Mouse (Mus musculus) embryonic facial prominence, embryonic 15.5 days (tissue): Measurements from ENCODE around the gene Ppil3. TPM values are rescaled to one million over a fixed set of nuclear protein-coding genes. Genes with fewer than 3 reads are reported as not detected.

Experiments used
- ATAC-seq: fragments of 200-750 bp; cut with Nextera tagmentation; 2 replicates; pipeline ENCODE4 v1.8.0; 2017; ENCODE audit warnings: low read depth, moderate TSS enrichment; ENCODE audit not compliant: insufficient number of reproducible peaks, low FRiP score, low TSS enrichment
- H3K27ac ChIP-seq: fragments of 300-500 bp; sonication (generic); replicated peaks from 2 replicates; pipeline ENCODE4 v1.5.1; 2015; ENCODE audit warnings: mild to moderate bottlenecking, inconsistent platforms
- H3K27me3 ChIP-seq: fragments of 300-500 bp; sonication (generic); 2 replicates; pipeline ENCODE4 v1.6.1; 2015; ENCODE audit warnings: inconsistent platforms
- H3K36me3 ChIP-seq: fragments of 300-500 bp; sonication (generic); 2 replicates; pipeline ENCODE4 v1.6.1; 2015; ENCODE audit warnings: mild to moderate bottlenecking, inconsistent platforms
- H3K4me1 ChIP-seq: fragments of 300-500 bp; sonication (generic); 2 replicates; pipeline ENCODE4 v1.6.1; 2015; ENCODE audit warnings: inconsistent platforms
- H3K4me2 ChIP-seq: fragments of 300-500 bp; sonication (generic); replicated peaks from 2 replicates; pipeline ENCODE4 v1.6.1; 2015; ENCODE audit warnings: mild to moderate bottlenecking, inconsistent platforms
- H3K4me3 ChIP-seq: fragments of 300-500 bp; sonication (generic); replicated peaks from 2 replicates; pipeline ENCODE4 v1.5.1; 2015; ENCODE audit warnings: mild to moderate bottlenecking, inconsistent platforms
- H3K9ac ChIP-seq: fragments of 300-500 bp; sonication (generic); 2 replicates; pipeline ENCODE4 v1.6.1; 2015; ENCODE audit warnings: inconsistent platforms
- H3K9me3 ChIP-seq: fragments of 300-500 bp; sonication (generic); replicated peaks from 2 replicates; pipeline ENCODE4 v1.6.1; 2016; ENCODE audit warnings: inconsistent platforms
- WGBS: fragments of 180-500 bp; shearing (Covaris S2); methylation state at CpG from one replicate; pipeline ENCODE4 v1.1.7; 2015; 5-methylcytosine and 5-hydroxymethylcytosine counted together
- polyA plus RNA-seq: library from polyadenylated mRNA; unstranded; fragments of >200 nt; fragmentation: Nextera tagmentation; extraction: Ambion mirVana; gene quantifications from 2 replicates; pipeline ENCODE4 v1.2.1, GENCODE M21; 2015

Ppil3 gene
- 52.2 and 54.4 TPM in 2 replicates for polyA plus RNA-seq

DNA sequence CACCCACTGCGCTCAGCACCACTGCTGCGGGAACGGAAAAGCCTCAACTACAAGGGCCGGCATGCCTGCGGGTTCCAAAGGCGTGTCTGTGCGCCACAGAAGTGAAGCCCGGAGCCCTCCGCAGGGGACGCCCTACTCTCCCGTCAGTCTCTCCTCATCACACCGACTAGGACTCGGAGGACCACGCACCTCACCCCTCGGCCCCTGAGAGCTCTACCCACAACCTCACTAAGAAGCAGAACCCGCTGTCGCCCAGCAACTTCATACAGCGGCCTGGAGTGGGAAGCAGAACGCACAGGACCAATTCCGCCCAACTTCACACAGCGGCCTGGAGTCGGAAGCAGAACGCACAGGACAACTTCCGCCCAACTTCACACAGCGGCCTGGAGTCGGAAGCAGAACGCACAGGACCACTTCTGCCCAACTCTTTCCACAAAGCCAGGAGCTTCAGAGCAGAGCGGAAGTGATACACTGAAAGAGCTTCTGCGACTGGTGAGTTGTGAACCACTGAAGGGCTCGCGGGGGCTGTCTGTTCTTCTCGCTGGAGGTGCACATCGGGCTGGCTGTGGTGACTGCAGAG is at the start of gene Ppil3, which contains the start of gene Nif3l1:
Gene Ppil3, minus strand, starts transcription at position 344 of the 580 bp plus-strand sequence.
Gene Nif3l1, plus strand, starts transcription at position 9 of the 580 bp plus-strand sequence.
- Histone ChIP-seq H3K27ac (peak within 1 kb of the TSS; percentile 97), H3K36me3 (peaks cover 34% of the 10 kb centered on the region), H3K9ac (peak within 1 kb of the TSS; percentile 79), H3K9me3 (no peaks in the 10 kb centered on the region), H3K4me2 (peak within 1 kb of the TSS; percentile 69), H3K4me1 (peaks cover 20% of the 10 kb centered on the region), H3K27me3 (no peaks in the 10 kb centered on the region), H3K4me3 (peak within 1 kb of the TSS; percentile 70)
- ATAC-seq, result peak; percentile 94
- WGBS, result under 1% methylated on average over 33 of the region's 33 CpGs

GRCm38 (mm10) chr1:58482647-58483046 is 37.4 kb upstream of the Ppil3 start:
- H3K27me3 ChIP-seq, result no peaks in the 10 kb centered on the region
- no peak overlapping the region for H3K27ac ChIP-seq
- H3K4me1 ChIP-seq, result no peaks in the 10 kb centered on the region
- H3K9me3 ChIP-seq, result no peaks in the 10 kb centered on the region
- 91% methylated on average over 4 of the region's 4 CpGs for WGBS
- H3K4me3 ChIP-seq, result no peak overlapping the region
- no peak for ATAC-seq
- H3K36me3 ChIP-seq, result peaks cover 48% of the 10 kb centered on the region
- H3K9ac ChIP-seq, result no peak overlapping the region
- no peak overlapping the region for H3K4me2 ChIP-seq

- WGBS, result 90% methylated on average over 8 of the region's 8 CpGs
Observed at GRCm38 (mm10) chr1:58475662-58476061, 30.4 kb upstream of the Ppil3 start.

DNA sequence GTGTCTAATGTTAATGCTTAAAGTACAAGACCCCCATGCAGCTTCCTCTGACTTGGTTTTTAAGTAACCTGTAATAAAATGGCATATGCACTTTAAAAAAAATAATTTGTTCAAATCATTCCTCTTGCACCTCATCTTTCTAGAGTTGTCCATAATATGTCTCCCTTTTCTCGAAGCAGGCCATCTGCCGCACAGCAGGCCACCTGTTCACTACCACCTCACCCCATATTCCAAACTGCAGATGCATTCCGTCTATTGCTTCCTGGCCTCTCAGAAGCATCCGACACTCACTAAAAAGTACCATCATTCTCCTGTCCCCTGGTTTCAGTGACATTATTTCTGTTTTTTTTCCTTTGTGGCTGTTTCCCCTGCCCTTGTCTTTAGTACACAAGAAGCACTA is 20.3 kb upstream of the Ppil3 start:
- no peak overlapping the region for H3K4me3 ChIP-seq
- 92% methylated on average over 4 of the region's 4 CpGs for WGBS
- no peak overlapping the region for H3K27ac ChIP-seq
- H3K9me3 ChIP-seq, result no peaks in the 10 kb centered on the region
- H3K36me3 ChIP-seq, result peaks cover 77% of the 10 kb centered on the region
- H3K9ac ChIP-seq, result no peak overlapping the region
- H3K27me3 ChIP-seq, result no peaks in the 10 kb centered on the region
- H3K4me1 ChIP-seq, result no peaks in the 10 kb centered on the region
- no peak overlapping the region for H3K4me2 ChIP-seq
- ATAC-seq, result no peak

More at GRCm38 (mm10) chr1:58475662-58476061, 30.4 kb upstream of the Ppil3 start:
- Histone ChIP-seq H3K4me2 (no peak overlapping the region), H3K4me3 (no peak overlapping the region), H3K4me1 (no peaks in the 10 kb centered on the region), H3K27ac (no peak overlapping the region), H3K27me3 (no peaks in the 10 kb centered on the region), H3K36me3 (peaks cover 71% of the 10 kb centered on the region), H3K9me3 (no peaks in the 10 kb centered on the region), H3K9ac (no peak overlapping the region)
- no peak for ATAC-seq

DNA sequence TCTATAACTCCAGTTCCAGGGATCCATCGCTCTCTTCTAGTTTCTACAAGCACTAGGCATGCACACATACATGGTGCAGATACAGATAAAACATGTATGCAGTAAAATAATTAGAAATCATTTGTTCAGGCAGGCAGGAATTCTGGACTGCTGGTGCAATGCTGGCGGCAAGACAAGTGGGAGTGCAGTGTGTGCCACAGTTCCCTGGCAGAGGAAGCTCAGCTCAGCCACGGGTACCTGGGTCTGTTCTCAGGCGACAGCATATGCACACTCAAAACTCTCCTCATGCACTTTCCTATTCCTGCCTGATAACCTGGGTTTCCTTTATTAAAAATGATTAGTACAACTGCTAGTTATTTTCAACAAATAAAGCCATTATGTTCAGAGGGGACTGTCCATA is 19.8 kb upstream of the Ppil3 start:
- peaks cover 80% of the 10 kb centered on the region for H3K36me3 ChIP-seq

DNA sequence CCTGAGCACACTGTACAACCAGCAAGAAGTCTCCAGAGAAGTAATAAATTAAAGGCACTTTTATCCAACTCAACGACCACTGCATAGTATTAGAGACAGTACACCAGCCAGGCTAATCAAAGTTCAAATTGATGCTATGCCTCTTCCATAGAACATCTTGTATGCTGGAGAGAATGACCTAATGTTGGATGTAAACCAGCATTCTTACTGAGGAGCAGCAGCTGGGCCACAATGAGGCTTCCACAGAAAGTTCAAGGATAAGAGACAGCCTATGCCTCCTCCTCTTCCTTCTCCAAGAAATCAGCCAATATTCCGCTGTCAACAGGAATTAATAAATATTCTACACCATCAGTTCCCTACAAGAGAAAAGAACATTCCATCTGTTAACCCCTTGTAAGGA is 18.6 kb upstream of the Ppil3 start:
- no peak overlapping the region for H3K4me3 ChIP-seq
- H3K9ac ChIP-seq, result no peak overlapping the region
- H3K27ac ChIP-seq, result no peak overlapping the region
- H3K36me3 ChIP-seq, result peaks cover 76% of the 10 kb centered on the region
- no peaks in the 10 kb centered on the region for H3K9me3 ChIP-seq
- no peaks in the 10 kb centered on the region for H3K27me3 ChIP-seq
- WGBS, result 74% methylated on average over 2 of the region's 2 CpGs
- H3K4me1 ChIP-seq, result no peaks in the 10 kb centered on the region
- ATAC-seq, result no peak
- H3K4me2 ChIP-seq, result no peak overlapping the region

More for the DNA sequence above, 19.8 kb upstream of the Ppil3 start:
- ATAC-seq, result no peak
- no peak overlapping the region for H3K27ac ChIP-seq
- H3K4me2 ChIP-seq, result no peak overlapping the region
- H3K9me3 ChIP-seq, result no peaks in the 10 kb centered on the region
- no peak overlapping the region for H3K4me3 ChIP-seq
- H3K4me1 ChIP-seq, result no peaks in the 10 kb centered on the region
- no peaks in the 10 kb centered on the region for H3K27me3 ChIP-seq
- no peak overlapping the region for H3K9ac ChIP-seq
- 92% methylated on average over 4 of the region's 4 CpGs for WGBS

DNA sequence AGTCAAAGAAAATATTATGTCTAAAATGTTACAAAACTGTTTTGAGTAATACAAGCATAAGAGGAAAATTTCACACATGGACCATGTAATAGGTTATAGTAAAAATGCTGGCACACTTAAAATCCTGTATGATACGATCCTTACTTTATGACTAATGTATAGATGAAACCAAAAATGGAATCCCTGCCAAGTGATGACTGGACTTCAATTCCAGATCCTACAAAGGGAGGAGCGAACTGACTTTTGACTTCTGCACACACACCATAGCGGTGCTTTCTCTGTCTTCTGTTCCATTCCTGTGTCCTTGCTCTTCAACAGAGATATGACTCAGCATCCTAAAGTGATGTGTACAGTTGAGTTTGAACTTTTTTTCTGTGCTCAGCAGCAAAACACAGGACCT is 15.3 kb upstream of the Ppil3 start:
- Histone ChIP-seq H3K4me3 (no peak overlapping the region), H3K36me3 (peaks cover 89% of the 10 kb centered on the region), H3K27me3 (no peaks in the 10 kb centered on the region), H3K9me3 (no peaks in the 10 kb centered on the region), H3K4me1 (no peaks in the 10 kb centered on the region), H3K9ac (no peak overlapping the region), H3K27ac (no peak overlapping the region), H3K4me2 (no peak overlapping the region)
- ATAC-seq, result no peak
- WGBS, result 90% methylated on average over 3 of the region's 3 CpGs

GRCm38 (mm10) chr1:58458867-58459266 is 13.6 kb upstream of the Ppil3 start:
- H3K36me3 ChIP-seq, result peaks cover 90% of the 10 kb centered on the region
- H3K27ac ChIP-seq, result no peak overlapping the region
- no peaks in the 10 kb centered on the region for H3K4me1 ChIP-seq
- no peaks in the 10 kb centered on the region for H3K27me3 ChIP-seq
- no peak overlapping the region for H3K9ac ChIP-seq
- 63% methylated on average over 2 of the region's 2 CpGs for WGBS
- no peaks in the 10 kb centered on the region for H3K9me3 ChIP-seq
- no peak overlapping the region for H3K4me3 ChIP-seq
- no peak for ATAC-seq
- H3K4me2 ChIP-seq, result no peak overlapping the region

GRCm38 (mm10) chr1:58458175-58458574 is 12.9 kb upstream of the Ppil3 start:
- Histone ChIP-seq H3K4me1 (no peaks in the 10 kb centered on the region), H3K36me3 (peaks cover 90% of the 10 kb centered on the region), H3K9me3 (no peaks in the 10 kb centered on the region), H3K4me2 (no peak overlapping the region), H3K9ac (no peak overlapping the region), H3K4me3 (no peak overlapping the region), H3K27ac (no peak overlapping the region), H3K27me3 (no peaks in the 10 kb centered on the region)
- 86% methylated on average over 5 of the region's 5 CpGs for WGBS
- ATAC-seq, result no peak

DNA sequence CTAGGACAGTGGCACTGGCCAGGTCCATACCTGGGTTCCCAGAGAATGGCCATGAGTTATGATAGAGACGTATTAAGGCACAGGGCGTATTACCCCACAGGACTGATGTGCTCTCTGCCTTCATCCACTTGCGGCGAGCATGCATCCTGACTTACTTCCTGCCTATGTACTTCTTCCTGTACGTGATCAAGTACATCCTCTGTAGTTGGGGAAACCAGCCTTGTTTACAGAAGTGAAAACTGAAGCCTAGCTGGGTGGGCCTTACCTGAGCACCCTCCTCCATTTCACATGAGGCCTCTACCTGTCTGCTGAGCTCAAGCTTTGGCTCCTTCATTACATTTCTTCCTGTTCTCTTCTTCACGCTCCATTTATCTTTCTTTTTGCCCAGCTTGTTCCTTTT is 9.0 kb upstream of the Ppil3 start:
- no peak overlapping the region for H3K27ac ChIP-seq
- H3K4me1 ChIP-seq, result no peaks in the 10 kb centered on the region
- ATAC-seq, result no peak
- no peak overlapping the region for H3K4me2 ChIP-seq
- H3K36me3 ChIP-seq, result peaks cover 88% of the 10 kb centered on the region
- no peaks in the 10 kb centered on the region for H3K9me3 ChIP-seq
- H3K9ac ChIP-seq, result no peak overlapping the region
- 89% methylated on average over 6 of the region's 6 CpGs for WGBS
- H3K4me3 ChIP-seq, result no peak overlapping the region
- H3K27me3 ChIP-seq, result no peaks in the 10 kb centered on the region

GRCm38 (mm10) chr1:58448396-58448795 is 3.1 kb upstream of the Ppil3 start:
- H3K36me3 ChIP-seq, result peaks cover 43% of the 10 kb centered on the region
- no peak overlapping the region for H3K9ac ChIP-seq
- WGBS, result 86% methylated on average over 7 of the region's 7 CpGs

DNA sequence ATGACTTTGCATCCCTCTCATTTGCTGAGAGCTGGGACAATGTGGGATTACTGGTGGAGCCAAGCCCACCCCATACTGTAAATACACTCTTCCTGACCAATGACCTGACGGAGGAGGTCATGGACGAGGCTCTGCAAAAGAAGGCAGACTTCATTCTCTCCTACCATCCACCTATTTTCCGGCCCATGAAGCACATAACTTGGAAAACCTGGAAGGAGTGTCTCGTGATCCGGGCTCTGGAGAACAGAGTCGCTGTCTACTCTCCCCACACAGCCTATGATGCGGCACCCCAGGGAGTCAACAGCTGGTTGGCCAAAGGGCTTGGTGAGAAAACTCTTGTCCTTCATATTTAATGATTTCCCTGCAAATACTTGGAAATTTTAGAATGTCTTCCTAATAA is 2.5 kb upstream of the Ppil3 start:
- no peak for ATAC-seq
- peaks cover 20% of the 10 kb centered on the region for H3K4me1 ChIP-seq
- H3K9me3 ChIP-seq, result no peaks in the 10 kb centered on the region
- no peak overlapping the region for H3K9ac ChIP-seq
- WGBS, result 95% methylated on average over 7 of the region's 7 CpGs
- no peak overlapping the region for H3K4me3 ChIP-seq
- H3K27ac ChIP-seq, result no peak overlapping the region
- H3K4me2 ChIP-seq, result no peak overlapping the region
- H3K36me3 ChIP-seq, result peaks cover 36% of the 10 kb centered on the region
- H3K27me3 ChIP-seq, result no peaks in the 10 kb centered on the region

More at GRCm38 (mm10) chr1:58448396-58448795, 3.1 kb upstream of the Ppil3 start:
- no peak for ATAC-seq
- Histone ChIP-seq H3K4me3 (no peak overlapping the region), H3K4me2 (no peak overlapping the region), H3K27ac (no peak overlapping the region), H3K4me1 (peaks cover 20% of the 10 kb centered on the region), H3K27me3 (no peaks in the 10 kb centered on the region), H3K9me3 (no peaks in the 10 kb centered on the region)
